Mouse (Mus musculus) megakaryocyte, adult 5-6 weeks (primary cell): ENCODE data around the gene Dapp1. TPM values are rescaled to one million over a fixed set of nuclear protein-coding genes. Genes with fewer than 3 reads are reported as not detected.

Experiments used
- total RNA-seq, 2 experiments: library from RNA; stranded (forward) in 1 of 2; stranded (reverse) in 1 of 2; fragments of 153-499, 151-499 nt in 1 of 2; fragments of 221-1000, 200-1000 nt in 1 of 2; gene quantifications; 2 replicates each; pipeline versions ENCODE4 v1.2.3 to v1.2.4; 2015 to 2017

Dapp1 gene
- total RNA-seq, 2 experiments from 2014 or later = 74.2 to 112 TPM

Other genes with a start within 250 kb of the Dapp1 start
- gene H2afz, start 117.1 kb downstream of the Dapp1 start, total RNA-seq (2015) = 1,652 and 1,948 TPM in 2 replicates
- gene H2afz, start 117.1 kb downstream of the Dapp1 start, total RNA-seq (2017) = 1,300 and 1,333 TPM in 2 replicates
- gene Dnajb14, start 113.9 kb downstream of the Dapp1 start, total RNA-seq (2015) = 32.0 and 33.3 TPM in 2 replicates
- gene Dnajb14, start 113.9 kb downstream of the Dapp1 start, total RNA-seq (2017) = 26.9 and 32.6 TPM in 2 replicates
- 107 and 129 TPM in 2 replicates for gene Lamtor3, start 63.0 kb downstream of the Dapp1 start, total RNA-seq (2015)
- 102 and 112 TPM in 2 replicates for gene Lamtor3, start 63.0 kb downstream of the Dapp1 start, total RNA-seq (2017)
- gene 1110002E22Rik, start 83.5 kb upstream of the Dapp1 start, total RNA-seq (2015) = not detected in 2 replicates
- not detected in 2 replicates for gene 1110002E22Rik, start 83.5 kb upstream of the Dapp1 start, total RNA-seq (2017)
- not detected in 2 replicates for gene Gm5105, start 85.8 kb upstream of the Dapp1 start, total RNA-seq (2015)
- gene Gm5105, start 85.8 kb upstream of the Dapp1 start, total RNA-seq (2017) = not detected in 2 replicates
- 2.1 and 2.5 TPM in 2 replicates for gene Trmt10a, start 161.9 kb upstream of the Dapp1 start, total RNA-seq (2015)
- 2.7 and 7.4 TPM in 2 replicates for gene Trmt10a, start 161.9 kb upstream of the Dapp1 start, total RNA-seq (2017)
- gene Mttp, start 163.4 kb upstream of the Dapp1 start, total RNA-seq (2015) = 1.0 and 1.2 TPM in 2 replicates
- gene Mttp, start 163.4 kb upstream of the Dapp1 start, total RNA-seq (2017) = 1.1 and 1.2 TPM in 2 replicates
- gene 4930579F01Rik, start 212.3 kb upstream of the Dapp1 start, total RNA-seq (2015) = not detected in 2 replicates
- gene 4930579F01Rik, start 212.3 kb upstream of the Dapp1 start, total RNA-seq (2017) = not detected in 2 replicates
- not detected in 2 replicates for gene Adh7, start 236.2 kb upstream of the Dapp1 start, total RNA-seq (2015)
- not detected in 2 replicates for gene Adh7, start 236.2 kb upstream of the Dapp1 start, total RNA-seq (2017)